Mouse (Mus musculus): ENCODE measurements at regions not wholly inside any gene's neighbourhood (a gene's known extent, or its start where the extent isn't known, plus 50 kb on each side); places are given as distances from the start of the nearest gene placed in this dataset.

DNA sequence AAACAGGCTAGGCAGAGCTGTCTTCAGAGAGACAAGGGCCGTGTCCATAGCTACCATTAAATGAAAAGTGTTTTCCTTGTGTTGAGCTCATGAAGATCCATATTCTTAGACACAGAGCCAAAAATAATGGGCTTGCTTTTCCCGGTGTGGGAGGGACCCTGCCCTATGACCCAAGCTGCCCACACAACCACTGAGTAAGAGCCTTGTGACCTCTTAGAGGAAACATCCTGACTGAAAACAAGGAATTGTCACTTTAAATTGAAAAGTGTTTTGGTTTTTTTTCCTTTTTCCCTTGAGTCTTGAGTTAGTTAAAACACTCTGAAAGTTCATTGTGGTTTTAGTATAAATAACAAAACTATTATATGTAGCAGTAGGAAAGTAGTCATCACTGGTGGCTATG lies 264.0 kb upstream of the Fn1 start:
- no peak for TF ChIP-seq CTCF (IDR thresholded peaks at IDR 0.05; ENCODE audit: borderline replicate concordance, insufficient read depth, low read length)
- TF ChIP-seq POLR2A (IDR thresholded peaks at IDR 0.05; ENCODE audit: low read depth, low read length) = no peak
